ENCODE assay signal across 12 mouse cellular contexts in genomic region chr1:178728256-178728655, GRCm38 (mm10).
"Had no signal": no experiment of that assay in that cellular context is flagged by ENCODE, and none has a peak within 500 bp of the region (broad histone marks: within the 10 kb centered on the region; RNA-seq: fewer than 3 reads in every experiment).

No protein-coding gene starts in this region.

- H3K4me2 ChIP-seq: liver, embryonic 15.5 days; lung, embryonic 14.5 days; midbrain, embryonic 11.5 days had no signal

- H3K27me3 ChIP-seq: liver, embryonic 15.5 days had no signal

- H3K9me3 ChIP-seq: liver, embryonic 15.5 days had no signal

- H3K9ac ChIP-seq: liver, embryonic 15.5 days; lung, embryonic 14.5 days had no signal

- H3K4me1 ChIP-seq: liver, embryonic 15.5 days had no signal

- H3K36me3 ChIP-seq: liver, embryonic 15.5 days had no signal

- ATAC-seq: intestine, postnatal 0 days; midbrain, embryonic 16.5 days had no signal

- H3K4me3 ChIP-seq: layer of hippocampus, adult 2 months; liver, embryonic 15.5 days had no signal

- H3K27ac ChIP-seq: layer of hippocampus, adult 2 months; liver, embryonic 15.5 days had no signal

- DNase-seq: kidney, postnatal 4 days; lung, embryonic 14.5 days; lung, postnatal 10 days; lung, postnatal 4 days; right cerebral cortex, adult 18-20 months; right cerebral cortex, postnatal 25 days; thymus, postnatal 36 days had no signal
